Mouse (Mus musculus) cerebellum, adult 11 months (tissue): ENCODE measurements at regions not wholly inside any gene's neighbourhood (a gene's known extent, or its start where the extent isn't known, plus 50 kb on each side); places are given as distances from the start of the nearest gene placed in this dataset.

Experiments
- DNase-seq: peaks from one replicate; pipeline ENCODE4 v3.0.0; 2022

- peak; percentile 75 for DNase-seq
These were observed 429.9 kb downstream of the Fut8 start for GRCm38 (mm10) chr12:77667875-77668204.

- DNase-seq: no peak
These were observed 432.6 kb downstream of the Fut8 start for GRCm38 (mm10) chr12:77670531-77670930.

GRCm38 (mm10) chr12:77674352-77674751, 436.4 kb downstream of the Fut8 start:
- DNase-seq: no peak

- DNase-seq: peak; percentile 23
These were observed 436.8 kb downstream of the Fut8 start for GRCm38 (mm10) chr12:77674755-77675154.

GRCm38 (mm10) chr12:77678040-77678439, 440.1 kb downstream of the Fut8 start:
- no peak for DNase-seq

- DNase-seq: no peak
These were observed 456.2 kb downstream of the Fut8 start for GRCm38 (mm10) chr12:77694101-77694500.

- DNase-seq: peak; percentile 42
These were observed 458.2 kb downstream of the Fut8 start for GRCm38 (mm10) chr12:77696039-77696631.

- no peak for DNase-seq
These were observed 458.7 kb downstream of the Fut8 start for GRCm38 (mm10) chr12:77696662-77697061.

GRCm38 (mm10) chr12:77698088-77698487, 460.2 kb downstream of the Fut8 start:
- DNase-seq: no peak

GRCm38 (mm10) chr12:77699896-77700605, 462.1 kb downstream of the Fut8 start:
- DNase-seq: no peak

GRCm38 (mm10) chr12:77715506-77715905, 477.6 kb downstream of the Fut8 start:
- no peak for DNase-seq

- no peak for DNase-seq
These were observed 478.1 kb downstream of the Fut8 start for GRCm38 (mm10) chr12:77715979-77716378.

- DNase-seq: no peak
These were observed 466.3 kb upstream of the Gm6657 start for GRCm38 (mm10) chr12:77727766-77728165.

GRCm38 (mm10) chr12:77739047-77739760, 454.8 kb upstream of the Gm6657 start:
- peak; percentile 5 for DNase-seq

GRCm38 (mm10) chr12:77742716-77743115, 451.3 kb upstream of the Gm6657 start:
- DNase-seq: no peak

- DNase-seq: no peak
These were observed 444.5 kb upstream of the Gm6657 start for GRCm38 (mm10) chr12:77749438-77750007.

- no peak for DNase-seq
These were observed 441.9 kb upstream of the Gm6657 start for GRCm38 (mm10) chr12:77752181-77752580.

GRCm38 (mm10) chr12:77756021-77756420, 438.0 kb upstream of the Gm6657 start:
- DNase-seq: no peak

GRCm38 (mm10) chr12:77760976-77761375, 433.1 kb upstream of the Gm6657 start:
- no peak for DNase-seq

- no peak for DNase-seq
These were observed 418.0 kb upstream of the Gm6657 start for GRCm38 (mm10) chr12:77776011-77776546.

GRCm38 (mm10) chr12:77776755-77777154, 417.3 kb upstream of the Gm6657 start:
- DNase-seq: no peak

GRCm38 (mm10) chr12:77780885-77781698, 412.9 kb upstream of the Gm6657 start:
- DNase-seq: peak; percentile 88

GRCm38 (mm10) chr12:77783909-77784308, 410.1 kb upstream of the Gm6657 start:
- DNase-seq: no peak
